Mouse (Mus musculus): ENCODE measurements around the gene Maea. TPM values are rescaled to one million over a fixed set of nuclear protein-coding genes. Genes with fewer than 3 reads are reported as not detected.
"Not testable (repeated sequence)": the region's sequence is repeated elsewhere in the genome, so short reads cannot be mapped to it uniquely, and the experiment has no call there.

Maea gene
- polyA plus RNA-seq, 1 experiment from 2014 or later, result 123 TPM

- ATAC-seq (ENCODE audit: low FRiP score); H3K9me3 ChIP-seq (replicated peaks); H3K4me1 ChIP-seq; H3K4me3 ChIP-seq; H3K27ac ChIP-seq; H3K27me3 ChIP-seq; H3K36me3 ChIP-seq; H3K4me2 ChIP-seq (replicated peaks); H3K9ac ChIP-seq: not testable (repeated sequence)
- 72% methylated on average over 3 of the region's 3 CpGs for WGBS
Measured at GRCm38 (mm10) chr5:33342248-33342647, 6.9 kb downstream of the Maea start.

- H3K27ac ChIP-seq, result no peak overlapping the region
- H3K27me3 ChIP-seq, result no peaks in the 10 kb centered on the region
- H3K4me2 ChIP-seq (replicated peaks), result no peak overlapping the region
- H3K36me3 ChIP-seq, result peaks cover 10% of the 10 kb centered on the region
- H3K9me3 ChIP-seq (replicated peaks), result no peaks in the 10 kb centered on the region
- H3K9ac ChIP-seq, result no peak overlapping the region
- H3K4me3 ChIP-seq, result no peak overlapping the region
- peaks cover 6% of the 10 kb centered on the region; the same call in 1 of the 2 replicates for H3K4me1 ChIP-seq
- no peak for ATAC-seq (ENCODE audit: low FRiP score)
Measured at GRCm38 (mm10) chr5:33342821-33343220, 7.5 kb downstream of the Maea start.

DNA sequence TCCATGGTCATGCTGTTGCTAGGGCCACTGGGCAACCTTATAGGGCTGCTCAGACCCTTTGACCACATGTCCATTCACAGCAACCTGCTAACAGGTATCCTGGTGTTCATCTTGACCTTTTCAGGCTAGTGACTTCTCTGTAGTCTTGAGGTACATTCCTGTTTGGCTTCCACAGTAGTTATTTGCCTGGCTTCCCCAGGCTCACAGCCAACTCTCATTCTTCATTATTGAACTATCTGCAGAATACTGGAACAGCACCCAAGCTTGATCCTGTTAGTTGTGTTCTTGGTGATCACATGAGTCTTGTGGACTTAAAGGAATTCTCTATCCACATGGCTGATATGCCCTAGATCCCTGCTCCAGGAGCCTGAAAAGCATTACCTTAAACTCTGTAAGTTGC lies 8.3 kb downstream of the Maea start:
- Histone ChIP-seq H3K27me3 (no peaks in the 10 kb centered on the region), H3K27ac (no peak overlapping the region), H3K4me1 (no peaks in the 10 kb centered on the region), H3K4me3 (no peak overlapping the region), H3K4me2 (replicated peaks) (no peak overlapping the region), H3K9ac (no peak overlapping the region), H3K9me3 (replicated peaks) (no peaks in the 10 kb centered on the region), H3K36me3 (peaks cover 10% of the 10 kb centered on the region)
- no peak for ATAC-seq (ENCODE audit: low FRiP score)

- Histone ChIP-seq H3K36me3 (peaks cover 6% of the 10 kb centered on the region; the same call in 1 of the 2 replicates), H3K27ac (no peak overlapping the region), H3K9ac (no peak overlapping the region), H3K4me1 (no peaks in the 10 kb centered on the region), H3K27me3 (no peaks in the 10 kb centered on the region), H3K4me2 (replicated peaks) (no peak overlapping the region), H3K9me3 (replicated peaks) (no peaks in the 10 kb centered on the region), H3K4me3 (no peak overlapping the region)
- 93% methylated on average over 3 of the region's 3 CpGs for WGBS
- ATAC-seq (ENCODE audit: low FRiP score), result no peak
Measured at GRCm38 (mm10) chr5:33344070-33344469, 8.8 kb downstream of the Maea start.

DNA sequence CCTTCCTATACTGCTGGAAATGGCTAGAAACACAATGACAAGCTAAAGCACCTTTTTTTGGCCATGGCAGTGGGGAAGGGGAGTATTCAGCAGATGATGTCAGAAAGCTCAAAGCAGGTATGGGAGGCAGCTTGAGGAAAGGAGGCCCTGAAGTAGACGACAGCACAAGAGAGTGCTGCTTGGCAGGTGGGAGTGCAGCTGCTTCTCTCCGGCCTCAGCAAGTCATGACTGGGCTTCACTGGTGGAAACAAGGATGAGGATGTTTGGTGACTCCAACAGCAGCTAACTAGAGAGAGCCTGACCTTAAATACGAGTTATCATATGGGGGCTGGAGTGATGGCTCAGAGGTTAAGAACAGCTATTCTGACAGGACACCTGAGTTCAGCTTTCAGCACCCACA lies 12.3 kb downstream of the Maea start:
- peaks cover 4% of the 10 kb centered on the region; the same call in 1 of the 2 replicates for H3K36me3 ChIP-seq
- peaks cover 5% of the 10 kb centered on the region; the same call in 1 of the 2 replicates for H3K4me1 ChIP-seq
- no peak overlapping the region for H3K4me2 ChIP-seq (replicated peaks)
- no peaks in the 10 kb centered on the region for H3K27me3 ChIP-seq
- no peak overlapping the region for H3K27ac ChIP-seq
- H3K4me3 ChIP-seq, result no peak overlapping the region
- 80% methylated on average over 3 of the region's 3 CpGs for WGBS
- no peak overlapping the region for H3K9ac ChIP-seq
- ATAC-seq (ENCODE audit: low FRiP score), result no peak
- H3K9me3 ChIP-seq (replicated peaks), result no peaks in the 10 kb centered on the region

DNA sequence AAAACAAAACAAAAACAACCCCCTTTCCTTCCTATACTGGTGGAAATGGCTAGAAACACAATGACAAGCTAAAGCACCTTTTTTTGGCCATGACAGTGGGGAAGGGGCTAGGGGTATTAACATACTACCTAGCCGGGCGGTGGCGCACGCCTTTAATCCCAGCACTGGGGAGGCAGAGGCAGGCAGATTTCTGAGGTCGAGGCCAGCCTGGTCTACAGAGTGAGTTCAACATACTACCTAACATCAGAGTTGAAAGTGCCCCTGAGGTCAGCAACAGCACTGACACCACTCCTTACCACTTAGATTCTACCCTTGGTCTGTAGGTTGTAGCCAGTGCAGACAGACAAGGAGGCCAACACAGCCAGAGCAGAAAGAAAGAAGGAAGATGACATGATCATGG lies 13.9 kb downstream of the Maea start:
- H3K27ac ChIP-seq, result no peak overlapping the region
- no peak for ATAC-seq (ENCODE audit: low FRiP score)
- H3K9me3 ChIP-seq (replicated peaks), result no peaks in the 10 kb centered on the region
- no peaks in the 10 kb centered on the region for H3K27me3 ChIP-seq
- H3K4me2 ChIP-seq (replicated peaks), result no peak overlapping the region
- 98% methylated on average over 5 of the region's 5 CpGs for WGBS
- H3K4me1 ChIP-seq, result peaks cover 8% of the 10 kb centered on the region
- H3K36me3 ChIP-seq, result peaks cover 4% of the 10 kb centered on the region; the same call in 1 of the 2 replicates
- H3K9ac ChIP-seq, result no peak overlapping the region
- no peak overlapping the region for H3K4me3 ChIP-seq

DNA sequence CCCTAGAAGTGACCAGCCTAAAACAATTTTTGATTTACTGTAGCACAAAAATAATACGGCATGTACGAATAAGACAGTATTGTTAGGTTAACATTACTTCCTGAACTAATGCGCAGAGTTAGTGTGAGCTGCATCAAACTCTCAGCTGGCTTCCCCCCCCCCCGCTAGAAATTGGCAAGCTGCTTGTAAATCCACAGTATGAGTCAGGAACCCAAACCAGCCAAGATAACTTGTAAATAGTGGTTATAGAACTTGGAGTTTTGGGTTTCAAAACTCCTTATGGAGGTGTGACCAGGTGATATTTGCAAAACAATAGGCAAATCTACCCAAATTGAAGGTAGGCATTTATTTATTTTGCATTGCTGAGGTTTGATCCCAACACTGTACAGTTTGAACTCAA lies 14.4 kb downstream of the Maea start:
- no peak for ATAC-seq (ENCODE audit: low FRiP score)
- Histone ChIP-seq H3K9me3 (replicated peaks) (no peaks in the 10 kb centered on the region), H3K27me3 (no peaks in the 10 kb centered on the region), H3K9ac (no peak overlapping the region), H3K4me1 (peaks cover 9% of the 10 kb centered on the region), H3K27ac (no peak overlapping the region), H3K4me2 (replicated peaks) (no peak overlapping the region), H3K4me3 (no peak overlapping the region), H3K36me3 (peaks cover 3% of the 10 kb centered on the region; the same call in 1 of the 2 replicates)
- WGBS, result 98% methylated on average over 3 of the region's 4 CpGs

DNA sequence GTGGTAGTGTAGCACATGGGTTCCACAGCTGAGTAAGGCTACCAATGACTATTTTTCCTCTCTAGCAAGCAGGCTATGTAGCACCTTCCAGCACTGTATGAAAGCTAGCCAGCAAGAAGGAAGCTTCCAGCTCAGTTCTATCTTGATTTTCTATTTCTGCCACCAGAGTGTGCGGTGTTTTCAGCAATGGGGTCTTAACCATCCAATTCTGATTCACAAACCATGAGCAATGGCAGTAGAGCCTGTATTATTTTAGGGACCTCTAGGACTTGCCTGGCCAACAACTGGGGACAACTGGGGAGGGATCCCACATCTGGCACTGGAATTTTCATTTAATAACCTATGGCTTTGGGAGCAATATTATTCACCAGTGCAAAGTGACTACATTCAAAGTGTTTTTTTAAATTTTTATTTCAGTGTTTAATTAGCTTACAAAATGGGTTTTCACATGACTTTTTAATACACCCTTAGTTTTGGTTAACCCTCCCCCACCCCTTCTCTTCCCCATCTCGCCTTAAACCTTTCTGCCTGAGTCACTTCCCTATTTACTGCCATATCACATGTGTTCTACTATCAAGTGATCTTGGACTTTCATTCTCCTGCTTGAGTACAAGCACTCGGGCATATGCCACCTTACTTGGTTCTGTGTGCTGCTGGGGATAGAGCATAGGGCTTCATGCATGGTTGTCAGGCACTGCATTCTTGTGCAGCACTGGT lies 16.4 kb downstream of the Maea start:
- ATAC-seq (ENCODE audit: low FRiP score), result no peak
- no peak overlapping the region for H3K9ac ChIP-seq
- H3K27me3 ChIP-seq, result no peaks in the 10 kb centered on the region
- H3K4me2 ChIP-seq (replicated peaks), result no peak overlapping the region
- WGBS, result 88% methylated on average over 3 of the region's 3 CpGs
- H3K9me3 ChIP-seq (replicated peaks), result no peaks in the 10 kb centered on the region
- no peak overlapping the region for H3K27ac ChIP-seq
- peaks cover 11% of the 10 kb centered on the region for H3K4me1 ChIP-seq
- H3K4me3 ChIP-seq, result no peak overlapping the region
- no peaks in the 10 kb centered on the region for H3K36me3 ChIP-seq

GRCm38 (mm10) chr5:33352273-33352645 lies 16.9 kb downstream of the Maea start:
- no peak for ATAC-seq (ENCODE audit: low FRiP score)
- no peak overlapping the region for H3K4me2 ChIP-seq (replicated peaks)
- H3K9ac ChIP-seq, result no peak overlapping the region
- H3K27me3 ChIP-seq, result no peaks in the 10 kb centered on the region
- no peaks in the 10 kb centered on the region for H3K9me3 ChIP-seq (replicated peaks)
- peaks cover 11% of the 10 kb centered on the region for H3K4me1 ChIP-seq
- no peak overlapping the region for H3K27ac ChIP-seq
- no peaks in the 10 kb centered on the region for H3K36me3 ChIP-seq
- WGBS, result 83% methylated on average over 8 of the region's 8 CpGs
- no peak overlapping the region for H3K4me3 ChIP-seq

- Histone ChIP-seq H3K9ac (no peak overlapping the region), H3K9me3 (replicated peaks) (no peaks in the 10 kb centered on the region), H3K4me2 (replicated peaks) (no peak overlapping the region), H3K36me3 (no peaks in the 10 kb centered on the region), H3K27ac (no peak overlapping the region), H3K4me3 (no peak overlapping the region), H3K4me1 (peaks cover 11% of the 10 kb centered on the region), H3K27me3 (no peaks in the 10 kb centered on the region)
- WGBS, result 70% methylated on average over 3 of the region's 3 CpGs
- ATAC-seq (ENCODE audit: low FRiP score), result no peak
Measured at GRCm38 (mm10) chr5:33353011-33353410, 17.7 kb downstream of the Maea start.

GRCm38 (mm10) chr5:33357494-33357893 lies 22.2 kb downstream of the Maea start:
- peaks cover 34% of the 10 kb centered on the region for H3K36me3 ChIP-seq
- WGBS, result 98% methylated on average over 1 of the region's 1 CpGs

DNA sequence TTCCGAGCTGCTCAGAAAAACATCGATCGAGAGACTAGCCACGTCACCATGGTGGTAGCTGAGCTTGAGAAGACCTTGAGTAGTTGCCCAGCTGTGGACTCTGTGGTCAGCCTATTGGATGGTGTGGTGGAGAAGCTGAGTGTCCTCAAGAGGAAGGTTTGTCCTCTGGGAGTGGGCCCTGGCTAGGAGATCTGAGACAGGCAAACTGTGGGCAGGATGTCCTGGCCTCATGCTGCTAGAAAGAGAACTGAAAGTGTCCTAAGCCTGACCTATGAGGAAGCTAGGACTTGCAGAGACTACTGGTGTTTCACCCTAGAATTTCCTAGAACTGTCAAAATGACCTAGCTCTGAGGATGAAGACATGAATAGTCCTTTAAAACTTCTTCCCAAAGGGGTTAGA lies 23.2 kb downstream of the Maea start:
- peaks cover 5% of the 10 kb centered on the region; the same call in 1 of the 2 replicates for H3K4me1 ChIP-seq
- H3K4me3 ChIP-seq, result no peak overlapping the region
- 96% methylated on average over 4 of the region's 4 CpGs for WGBS
- no peaks in the 10 kb centered on the region for H3K9me3 ChIP-seq (replicated peaks)
- H3K27ac ChIP-seq, result no peak overlapping the region
- H3K9ac ChIP-seq, result no peak overlapping the region
- no peak for ATAC-seq (ENCODE audit: low FRiP score)
- H3K36me3 ChIP-seq, result peaks cover 44% of the 10 kb centered on the region
- H3K4me2 ChIP-seq (replicated peaks), result no peak overlapping the region
- H3K27me3 ChIP-seq, result no peaks in the 10 kb centered on the region

More at GRCm38 (mm10) chr5:33357494-33357893, 22.2 kb downstream of the Maea start:
- Histone ChIP-seq H3K4me1 (peaks cover 6% of the 10 kb centered on the region; the same call in 1 of the 2 replicates), H3K9me3 (replicated peaks) (no peaks in the 10 kb centered on the region), H3K27ac (no peak overlapping the region), H3K9ac (no peak overlapping the region), H3K4me3 (no peak overlapping the region), H3K4me2 (replicated peaks) (no peak overlapping the region), H3K27me3 (no peaks in the 10 kb centered on the region)
- ATAC-seq (ENCODE audit: low FRiP score), result no peak

DNA sequence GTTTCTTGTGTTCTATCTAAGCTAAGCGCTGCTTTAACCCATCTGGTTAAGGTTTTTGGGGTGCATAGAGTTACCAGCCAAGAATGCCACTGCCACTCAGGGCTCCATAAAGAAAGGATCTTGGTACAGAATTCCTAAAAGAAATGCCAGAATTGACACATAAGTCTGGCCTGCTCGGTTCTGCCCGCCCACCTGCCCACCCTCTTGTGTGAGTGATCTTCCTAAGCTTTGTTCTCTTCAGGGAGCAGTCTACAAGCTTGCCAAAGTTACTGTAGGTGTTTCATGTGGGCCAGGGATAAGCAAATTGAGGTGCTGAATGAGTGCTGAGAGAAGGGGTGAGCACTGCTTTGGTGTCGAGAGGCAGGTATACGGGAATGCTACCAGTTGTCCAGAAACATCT lies 28.0 kb downstream of the Maea start:
- Histone ChIP-seq H3K4me2 (replicated peaks) (no peak overlapping the region), H3K9me3 (replicated peaks) (no peaks in the 10 kb centered on the region), H3K27ac (no peak overlapping the region), H3K9ac (no peak overlapping the region), H3K4me1 (no peaks in the 10 kb centered on the region), H3K27me3 (no peaks in the 10 kb centered on the region), H3K36me3 (peaks cover 86% of the 10 kb centered on the region), H3K4me3 (no peak overlapping the region)
- WGBS, result 93% methylated on average over 5 of the region's 5 CpGs
- ATAC-seq (ENCODE audit: low FRiP score), result no peak

Measured in hindbrain, embryonic 12.5 days (tissue).